Mouse (Mus musculus) left cerebral cortex, postnatal 25 days (tissue): ENCODE results near the gene Fuca2. TPM values are rescaled to one million over a fixed set of nuclear protein-coding genes. Genes with fewer than 3 reads are reported as not detected.

ENCODE experiments used
- DNase-seq, 2 experiments: peaks; one replicate each; pipeline ENCODE4 v3.0.0; 2022; ENCODE audit warnings: low spot score in 2 of 2, mixed read lengths in 1 of 2
- intact Hi-C: fragments of 180-260 bp; cut with DNase I; formaldehyde crosslinking; loops from one replicate; pipeline ENCODE4 v1.15.1; 2025
- total RNA-seq, 2 experiments: library from RNA; stranded (reverse); gene quantifications; 2 replicates each; pipeline ENCODE4 v1.2.3; 2021

Fuca2 gene
- total RNA-seq, 2 experiments from 2014 or later = 41.8 to 43.4 TPM

- no peak for DNase-seq
- intact Hi-C loops = loop anchor here (5.0 kb wide), 1 partner anchor 485 kb away; no protein-coding TSS in a partner anchor
Measured at GRCm38 (mm10) chr10:13502371-13502770, 3.0 kb downstream of the Fuca2 start.

- intact Hi-C loops = no loop called here
- no peak for DNase-seq
Measured at GRCm38 (mm10) chr10:13521857-13522256, 22.5 kb downstream of the Fuca2 start.

GRCm38 (mm10) chr10:13528155-13528554 lies 28.8 kb downstream of the Fuca2 start:
- no peak for DNase-seq
- intact Hi-C loops = no loop called here

- DNase-seq = no peak
- intact Hi-C loops = no loop called here
Measured at GRCm38 (mm10) chr10:13534751-13535150, 35.4 kb downstream of the Fuca2 start.

- no peak for DNase-seq
- intact Hi-C loops = no loop called here
Measured at GRCm38 (mm10) chr10:13536706-13537105, 37.4 kb downstream of the Fuca2 start.

- intact Hi-C loops = no loop called here
- no peak for DNase-seq
Measured at GRCm38 (mm10) chr10:13539769-13540333, 40.5 kb downstream of the Fuca2 start.

- intact Hi-C loops = no loop called here
- no peak for DNase-seq
Measured at GRCm38 (mm10) chr10:13541721-13542120, 42.4 kb downstream of the Fuca2 start.

- peak; percentile 87 to 91 for DNase-seq
- intact Hi-C loops = no loop called here
Measured at GRCm38 (mm10) chr10:13552646-13553497, 53.5 kb downstream of the Fuca2 start, which contains the start of the genes Adat2 and Pex3. Gene Adat2 (plus strand): TSS chr10:13552894. Gene Pex3 (minus strand): TSS chr10:13553142.

GRCm38 (mm10) chr10:13553498-13553985 lies 54.2 kb downstream of the Fuca2 start:
- DNase-seq = no peak
- intact Hi-C loops = no loop called here

- intact Hi-C loops = no loop called here
- DNase-seq = no peak
Measured at GRCm38 (mm10) chr10:13554316-13554715, 55.0 kb downstream of the Fuca2 start.

- intact Hi-C loops = loop anchor here (5.0 kb wide), 2 partner anchors 302 to 762 kb away; no protein-coding TSS in a partner anchor
- no peak for DNase-seq
Measured at GRCm38 (mm10) chr10:13560014-13560674, 60.8 kb downstream of the Fuca2 start.

GRCm38 (mm10) chr10:13564364-13565079 lies 65.2 kb downstream of the Fuca2 start:
- intact Hi-C loops = loop anchor here (2.0 to 5.0 kb wide), 5 partner anchors 298 to 826 kb away; partner anchors contain the start of gene Hivep2
- peak; percentile 73 to 81 for DNase-seq

- intact Hi-C loops = loop anchor here (2.0 kb wide), 3 partner anchors 402 to 826 kb away; partner anchors contain the start of gene Hivep2
- no peak for DNase-seq
Measured at GRCm38 (mm10) chr10:13565080-13565448, 65.7 kb downstream of the Fuca2 start.

GRCm38 (mm10) chr10:13566393-13566792 lies 67.1 kb downstream of the Fuca2 start:
- intact Hi-C loops = no loop called here

More at GRCm38 (mm10) chr10:13566393-13566792, 67.1 kb downstream of the Fuca2 start:
- no peak for DNase-seq

Other genes with a start within 250 kb of the Fuca2 start
- 10 to 100 TPM; 24.5 to 27.1 TPM for gene Phactr2, start 25.1 kb upstream of the Fuca2 start, total RNA-seq
- gene Adat2, start 53.4 kb downstream of the Fuca2 start, total RNA-seq = 1 to 10 TPM; 7.6 to 8.9 TPM
- gene Pex3, start 53.6 kb downstream of the Fuca2 start, total RNA-seq = 10 to 100 TPM; 24.3 to 27.7 TPM